Mouse (Mus musculus): Measurements from ENCODE around the gene Cadps.

DNA sequence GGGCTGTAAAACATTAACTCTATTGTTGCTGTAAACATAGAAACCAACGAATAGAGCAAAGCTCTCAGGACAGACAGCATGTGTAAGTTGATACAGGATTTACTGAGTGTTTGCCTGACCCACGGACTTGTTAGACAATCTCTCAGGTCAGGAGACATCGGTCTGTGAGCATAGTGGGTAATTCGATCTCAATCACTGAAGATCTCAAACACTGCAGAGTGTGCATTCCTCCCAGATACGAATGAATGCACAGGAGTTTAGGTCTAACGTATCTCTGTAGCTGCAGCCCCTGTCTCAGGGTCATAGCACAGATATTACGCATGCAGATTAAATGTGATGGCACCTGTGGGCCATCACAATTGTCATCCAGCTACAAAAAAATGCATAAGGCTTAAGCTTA, 242.1 kb downstream of the Cadps start:
- TF ChIP-seq EP300 (IDR thresholded peaks at IDR 0.05; ENCODE audit: low read depth), result no peak
- no peak for TF ChIP-seq CTCF (IDR thresholded peaks at IDR 0.05; ENCODE audit: low read depth)

Measured in liver, postnatal 0 days (tissue).